Mouse (Mus musculus): ENCODE results near the gene Pex10. TPM values are rescaled to one million over a fixed set of nuclear protein-coding genes. Genes with fewer than 3 reads are reported as not detected.

The Pex10 gene
- total RNA-seq, 2 experiments from 2014 or later = 19.4 to 23.1 TPM

Other genes starting within 250 kb of the Pex10 start
- gene Ttc34, start 229.6 kb upstream of the Pex10 start, total RNA-seq (2021) = under 1 TPM in 1 of 2 experiments, not detected in 1; 0.14 TPM
- under 1 TPM; 0.22 to 0.33 TPM for gene Mmel1, start 197.4 kb upstream of the Pex10 start, total RNA-seq (2021)
- 10 to 100 TPM; 80.9 to 83.5 TPM for gene Fam213b, start 167.9 kb upstream of the Pex10 start, total RNA-seq (2021)
- 1 to 10 TPM; 5.1 to 6.0 TPM for gene Tnfrsf14, start 138.5 kb upstream of the Pex10 start, total RNA-seq (2021)
- not detected for gene Hes5, start 106.1 kb upstream of the Pex10 start, total RNA-seq (2021)
- 10 to 100 TPM; 40.9 to 42.8 TPM for gene Pank4, start 102.9 kb upstream of the Pex10 start, total RNA-seq (2021)
- not detected for gene Plch2, start 10.2 kb upstream of the Pex10 start, total RNA-seq (2021)
- 10 to 100 TPM; 67.0 to 72.9 TPM for gene Rer1, start 19.4 kb downstream of the Pex10 start, total RNA-seq (2021)
- gene Morn1, start 19.6 kb downstream of the Pex10 start, total RNA-seq (2021) = 1 to 10 TPM in 1 of 2 experiments, under 1 TPM in 1; 0.89 to 1.7 TPM
- 10 to 100 TPM; 53.3 to 56.8 TPM for gene Ski, start 155.6 kb downstream of the Pex10 start, total RNA-seq (2021)
- gene Faap20, start 182.8 kb downstream of the Pex10 start, total RNA-seq (2021) = 10 to 100 TPM; 14.5 to 18.3 TPM

Data from heart, postnatal 36 days (tissue).